Comparison of ENCODE assay signal across 25 mouse cellular contexts in the genomic region with DNA sequence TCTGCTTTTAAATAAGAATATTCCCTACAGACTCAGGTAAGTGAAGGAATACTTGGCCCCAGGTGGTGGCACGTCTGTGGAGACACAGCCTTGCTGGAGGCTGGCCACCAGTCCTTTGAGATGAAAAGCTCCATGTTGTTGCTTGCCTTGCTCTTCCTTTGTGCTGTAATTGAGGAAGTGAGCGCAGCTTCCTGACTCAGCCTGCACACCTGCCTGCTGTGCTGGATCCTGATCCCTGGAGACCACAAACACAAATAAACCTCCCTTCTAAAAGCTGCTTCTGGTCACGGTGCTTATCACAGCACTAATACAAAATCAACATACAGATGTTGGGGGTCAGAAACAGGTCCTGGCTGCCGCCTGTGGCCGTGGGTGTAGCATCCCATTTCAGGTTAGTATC. TPM values are rescaled to one million over a fixed set of nuclear protein-coding genes. Genes with fewer than 3 reads are reported as not detected.
DNase-seq lines count a peak whose midpoint lies in the region; ATAC-seq and TF ChIP-seq lines count a peak whose summit lies in the region.
"Had no signal": no experiment of that assay in that cellular context is flagged by ENCODE, and none has a peak within 500 bp of the region (broad histone marks: within the 10 kb centered on the region; RNA-seq: fewer than 3 reads in every experiment).

No protein-coding gene starts in this region.

- TF ChIP-seq EP300 in CH12.LX (IDR thresholded peaks at IDR 0.05; ENCODE audit: low read length): peak; percentile 33; the same call in 1 of the 2 replicates
- TF ChIP-seq EP300 in liver, postnatal 0 days (IDR thresholded peaks at IDR 0.05; ENCODE audit: low read depth): no peak

- DNase-seq in CH12.LX (ENCODE audit: extremely low read depth) (no peak), ES-CJ7 (ENCODE audit: low read depth, low spot score) (peak; percentile 9), ZHBTc4 (ENCODE audit: low read depth, low spot score) (peak; percentile 30)
- DNase-seq in gastrocnemius, postnatal 10 days: no peak
- no peak for DNase-seq in liver, postnatal 0 days
- no peak for DNase-seq in ovary, postnatal 10 days (ENCODE audit: low spot score)
- DNase-seq in cerebellum, postnatal 25 days: no peak
- DNase-seq: adrenal gland, adult 2 months; adrenal gland, postnatal 10 days; adrenal gland, postnatal 25 days; B cell, adult 2 months; cerebellum, adult 11 months; cerebellum, adult 2 months; cerebellum, adult 9-10 months; cerebellum, postnatal 10 days; cerebellum, postnatal 36 days; embryo, embryonic 11 days had no signal

- in situ Hi-C loops in CH12.LX (cut with MboI; ENCODE audit: low pct_ligation_motif_present, low pct_unique_long_range_greater_than_20kb, low sequenced_read_pairs): no loop called here

- 66% methylated on average over 5 of the region's 5 CpGs for WGBS in liver, postnatal 0 days (ENCODE audit: insufficient replicate concordance)

- no peaks in the 10 kb centered on the region for H3K27me3 ChIP-seq in CH12.LX (replicated peaks)
- no peaks in the 10 kb centered on the region for H3K27me3 ChIP-seq in liver, postnatal 0 days (ENCODE audit: insufficient read depth, low read length)
- H3K27me3 ChIP-seq: embryonic facial prominence, embryonic 13.5 days; embryonic facial prominence, embryonic 15.5 days; forebrain, embryonic 12.5 days had no signal

- H3K4me1 ChIP-seq in CH12.LX (ENCODE audit: control insufficient read depth in 1 of 2, insufficient read depth in 2 of 2): peaks cover 0 to 10% of the 10 kb centered on the region in 2 experiments; a peak in 2 of 4 replicates
- no peaks in the 10 kb centered on the region for H3K4me1 ChIP-seq in liver, postnatal 0 days (ENCODE audit: insufficient read depth)
- H3K4me1 ChIP-seq: forebrain, embryonic 12.5 days had no signal

- no peak overlapping the region for H3K4me3 ChIP-seq in CH12.LX (replicated peaks in 1 of 3; ENCODE audit: low read depth in 2 of 3, low read length in 2 of 3, poor library complexity in 1 of 3)
- H3K4me3 ChIP-seq in liver, postnatal 0 days (ENCODE audit: low read depth, low read length): no peak overlapping the region
- H3K4me3 ChIP-seq: embryonic facial prominence, embryonic 13.5 days; embryonic facial prominence, embryonic 15.5 days; erythroblast, embryonic 14.5 days; forebrain, embryonic 10.5 days; forebrain, embryonic 12.5 days had no signal

- H3K9ac ChIP-seq in CH12.LX (ENCODE audit: insufficient read depth, low read depth): no peak overlapping the region
- H3K9ac ChIP-seq in liver, postnatal 0 days (replicated peaks): no peak overlapping the region
- H3K9ac ChIP-seq: embryonic facial prominence, embryonic 13.5 days; embryonic facial prominence, embryonic 15.5 days; forebrain, embryonic 12.5 days had no signal

- no peak for ATAC-seq in liver, postnatal 0 days
- ATAC-seq: CD4-positive, CD25-positive, alpha-beta regulatory T cell, adult 4 months; forebrain, embryonic 14.5 days; forebrain, embryonic 16.5 days had no signal

- no peak for TF ChIP-seq CTCF in CH12.LX (conservative IDR thresholded peaks at IDR 0.05 in 1 of 2, IDR thresholded peaks at IDR 0.05 in 1 of 2; ENCODE audit: low read depth in 2 of 2, low read length in 2 of 2)
- no peak for TF ChIP-seq CTCF in liver, postnatal 0 days (IDR thresholded peaks at IDR 0.05; ENCODE audit: low read depth)

- no peak for TF ChIP-seq RAD21 in CH12.LX (IDR thresholded peaks at IDR 0.05; ENCODE audit: low read depth, low read length)

- no peak for TF ChIP-seq POLR2A in CH12.LX (IDR thresholded peaks at IDR 0.05; ENCODE audit: low read depth, low read length)

- peaks cover 5 to 22% of the 10 kb centered on the region in 2 experiments for H3K36me3 ChIP-seq in CH12.LX (replicated peaks in 1 of 2; ENCODE audit: control insufficient read depth in 1 of 2, insufficient read depth in 1 of 2, low read length in 1 of 2)
- no peaks in the 10 kb centered on the region for H3K36me3 ChIP-seq in liver, postnatal 0 days (replicated peaks; ENCODE audit: insufficient read depth, low read length)
- H3K36me3 ChIP-seq: embryonic facial prominence, embryonic 13.5 days; embryonic facial prominence, embryonic 15.5 days; forebrain, embryonic 12.5 days had no signal

- H3K4me2 ChIP-seq in CH12.LX (ENCODE audit: insufficient read depth, low read depth, poor library complexity, severe bottlenecking): no peak overlapping the region
- H3K4me2 ChIP-seq in liver, postnatal 0 days (ENCODE audit: low read depth, low read length): no peak overlapping the region
- H3K4me2 ChIP-seq: embryonic facial prominence, embryonic 13.5 days; embryonic facial prominence, embryonic 15.5 days; forebrain, embryonic 12.5 days had no signal

- no peak overlapping the region for H3K27ac ChIP-seq in CH12.LX (ENCODE audit: insufficient read depth, low read depth)
- H3K27ac ChIP-seq in liver, postnatal 0 days (ENCODE audit: low read depth): no peak overlapping the region
- H3K27ac ChIP-seq: embryonic facial prominence, embryonic 13.5 days; embryonic facial prominence, embryonic 15.5 days; forebrain, embryonic 10.5 days; forebrain, embryonic 12.5 days had no signal

- H3K9me3 ChIP-seq in CH12.LX (replicated peaks; ENCODE audit: low read length): no peaks in the 10 kb centered on the region
- no peaks in the 10 kb centered on the region for H3K9me3 ChIP-seq in liver, postnatal 0 days (ENCODE audit: low read length)
- H3K9me3 ChIP-seq: embryonic facial prominence, embryonic 13.5 days; embryonic facial prominence, embryonic 15.5 days; forebrain, embryonic 10.5 days; forebrain, embryonic 12.5 days had no signal

- dilution Hi-C loops in CH12.LX (cut with MboI; ENCODE audit: extremely low pct_ligation_motif_present, extremely low pct_unique_long_range_greater_than_20kb, low sequenced_read_pairs): no loop called here

- H3K79me2 ChIP-seq in CH12.LX (replicated peaks; ENCODE audit: control insufficient read depth, extremely low read depth, insufficient read depth, poor library complexity, severe bottlenecking): no peaks in the 10 kb centered on the region

TF ChIP-seq in CH12.LX, 34 proteins besides CTCF, POLR2A, EP300 and RAD21:
- TF ChIP-seq CHD1 (IDR thresholded peaks at IDR 0.05; ENCODE audit: low read depth, low read length) (no peak), ZC3H11A (IDR thresholded peaks at IDR 0.05; ENCODE audit: low read depth, low read length) (no peak), TCF12 (IDR thresholded peaks at IDR 0.05; ENCODE audit: low read depth, low read length) (no peak)
TF ChIP-seq in CH12.LX: peak in this region for 0.

RNA-seq across cellular contexts. Expression of gene Trub1, which starts 41.3 kb away (rescaled TPM):
- 35.0 and 36.4 TPM in 2 replicates for total RNA-seq in CH12.LX (2012; rRNA removed)
- 40.0 and 41.4 TPM in 2 replicates for total RNA-seq in CH12.LX (2014; rRNA removed)
- 36.2 and 47.1 TPM in 2 replicates for polyA plus RNA-seq in CH12.LX (2012; ENCODE audit: insufficient read length, low read depth)
- 10 to 100 TPM in 1 of 2 experiments, 1 to 10 TPM in 1; 8.0 to 10.8 TPM for total RNA-seq in gastrocnemius, postnatal 10 days (2021)
- polyA plus RNA-seq in liver, postnatal 0 days (2015; fragmentation: Nextera tagmentation; extraction: Ambion mirVana): 7.7 and 8.6 TPM in 2 replicates

Comparison
In these comparisons a context has a peak if more than half of its experiments do, and no peak if none do; other contexts are left out.
1. DNase-seq: peak in ES-CJ7 (single experiment) and ZHBTc4 (single experiment); none in CH12.LX (single experiment), gastrocnemius, postnatal 10 days (single experiment), liver, postnatal 0 days (single experiment), ovary, postnatal 10 days (single experiment) and cerebellum, postnatal 25 days (0 of 2).